Mouse (Mus musculus): ENCODE measurements around the gene Srsf2.

DNA sequence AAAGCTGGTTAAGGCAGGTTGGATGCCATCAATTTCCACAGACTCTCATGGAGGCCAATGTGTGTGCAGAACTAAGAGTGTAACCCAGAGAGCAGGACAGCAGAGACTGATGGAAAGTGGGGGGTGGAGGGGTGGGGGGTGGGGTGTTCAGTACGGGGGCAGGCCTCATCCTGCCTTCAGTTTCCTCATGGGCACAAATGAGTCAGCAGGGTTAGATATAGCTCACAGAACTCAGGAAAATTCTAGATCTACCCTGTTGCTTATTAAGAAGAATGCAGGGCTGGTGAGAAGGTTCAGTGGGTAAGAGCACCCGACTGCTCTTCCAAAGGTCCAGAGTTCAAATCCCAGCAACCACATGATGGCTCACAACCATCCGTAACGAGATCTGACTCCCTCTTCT is 16.7 kb upstream of the Srsf2 start:
- TF ChIP-seq CHD2 (IDR thresholded peaks at IDR 0.05; ENCODE audit: low read depth, low read length) = no peak
- TF ChIP-seq ZNF384 (IDR thresholded peaks at IDR 0.05; ENCODE audit: low read depth, low read length) = no peak
- TF ChIP-seq MAFK (IDR thresholded peaks at IDR 0.05; ENCODE audit: insufficient read depth, low read depth, low read length) = no peak

Data from ES-E14 (cell line).